Mouse (Mus musculus) mesoderm, embryonic 11.5 days (tissue): Measurements from ENCODE around the gene Pdk2.
"Not testable (repeated sequence)": the region's sequence is repeated elsewhere in the genome, so short reads cannot be mapped to it uniquely, and the experiment has no call there.

Source experiments
- DNase-seq: peaks from one replicate; pipeline ENCODE4 v3.0.0-alpha.2; 2012; ENCODE audit warnings: low read depth, low spot score

The Pdk2 gene

GRCm38 (mm10) chr11:95027850-95028470 lies 13.2 kb downstream of the Pdk2 start:
- no peak for DNase-seq

DNA sequence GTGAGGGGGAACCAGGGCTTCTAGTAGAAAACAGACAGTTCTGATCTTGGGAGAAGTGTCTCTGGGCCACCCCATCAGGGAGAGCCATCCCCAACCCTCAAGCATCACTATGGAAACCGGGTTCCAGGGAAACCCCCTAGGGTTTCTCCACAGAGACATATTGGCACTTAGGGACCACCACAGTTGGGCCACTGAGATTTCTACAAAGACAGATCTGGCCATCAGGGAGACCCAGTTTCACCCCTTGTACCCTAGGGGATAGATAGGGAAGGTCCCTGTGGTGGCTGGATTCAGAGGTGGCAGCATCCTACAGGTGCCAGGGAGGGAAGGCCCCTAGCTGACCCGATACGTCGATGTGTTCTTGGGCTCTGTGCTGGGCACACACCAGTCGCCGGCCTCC lies 14.3 kb downstream of the Pdk2 start:
- DNase-seq = no peak

DNA sequence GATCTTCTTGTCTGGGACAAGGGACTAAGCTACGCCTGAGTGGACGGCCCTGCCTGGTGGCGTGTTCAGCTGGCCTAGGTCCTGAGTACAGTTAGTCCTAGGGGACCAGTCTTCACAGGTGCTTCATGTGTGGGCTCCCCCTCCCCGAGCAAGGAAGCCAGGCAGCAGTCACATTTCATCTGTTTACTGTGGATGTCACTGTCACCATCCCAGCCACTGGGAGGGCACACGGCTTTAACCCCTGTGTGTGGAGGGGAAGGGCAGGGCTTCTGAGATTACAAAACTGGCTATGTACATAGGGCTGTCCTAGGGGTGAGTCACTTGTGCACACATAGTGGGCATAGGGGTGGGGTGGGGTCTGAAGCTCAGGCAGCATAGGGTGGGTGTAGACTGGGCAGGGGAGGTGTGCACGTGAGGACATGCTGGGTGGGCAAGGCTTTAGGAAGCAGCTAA lies 15.0 kb downstream of the Pdk2 start:
- no peak for DNase-seq

GRCm38 (mm10) chr11:95025227-95026012 lies 15.7 kb downstream of the Pdk2 start:
- DNase-seq = no peak

GRCm38 (mm10) chr11:95024439-95025184 lies 16.5 kb downstream of the Pdk2 start:
- no peak for DNase-seq

DNA sequence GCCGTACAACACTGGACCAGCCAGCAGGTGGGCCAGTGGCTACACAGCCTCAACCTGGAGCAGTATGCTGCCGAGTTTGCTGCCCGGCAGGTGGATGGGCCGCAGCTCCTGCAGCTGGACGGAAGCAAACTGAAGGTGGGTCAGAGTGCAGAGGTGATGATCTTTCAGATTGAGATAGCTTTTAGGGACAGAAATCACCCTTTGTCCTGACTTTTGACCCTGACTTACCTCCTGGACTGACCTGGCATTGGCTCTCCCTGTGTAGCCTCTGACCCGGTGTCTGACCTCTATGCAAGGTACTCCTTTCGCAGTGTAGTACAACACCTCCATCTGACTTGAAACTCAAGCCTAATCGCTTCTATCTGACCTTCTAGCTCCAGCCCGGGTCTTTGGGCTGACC lies 17.7 kb downstream of the Pdk2 start:
- DNase-seq = no peak

DNA sequence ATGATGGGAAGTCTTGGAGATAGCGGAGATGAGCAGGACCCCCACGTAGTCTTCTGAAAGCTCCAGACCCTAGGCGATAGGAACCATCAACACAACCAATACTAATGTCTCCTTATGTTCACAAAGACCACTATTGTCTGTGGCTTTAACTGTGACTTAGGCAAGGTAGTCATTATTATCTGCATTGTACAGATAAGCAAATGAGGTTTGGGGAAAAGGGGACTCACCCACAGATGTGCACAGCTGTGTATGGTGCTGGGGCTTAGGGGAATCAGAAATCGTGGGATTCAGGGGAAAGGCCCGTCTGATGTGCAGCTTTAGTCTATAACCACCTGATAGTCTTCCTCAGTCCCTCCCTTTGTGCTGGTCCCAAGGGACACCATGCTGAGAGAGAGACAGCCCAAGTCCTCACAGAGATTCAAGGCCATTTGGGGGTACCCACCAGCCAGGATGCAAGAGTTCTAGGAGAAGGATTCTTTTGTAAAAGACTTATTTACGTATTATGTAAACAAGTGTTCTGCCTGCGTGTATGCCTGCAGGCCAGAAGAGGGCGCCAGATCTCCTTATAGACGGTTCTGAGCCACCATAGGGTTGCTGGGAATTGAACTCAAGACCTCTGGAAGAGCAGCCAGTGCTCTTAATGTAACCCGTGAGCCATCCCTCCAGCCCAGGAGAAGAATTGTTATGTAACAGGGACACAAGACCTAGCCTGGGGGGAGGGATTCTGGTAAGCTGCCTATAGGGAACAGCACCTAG lies 18.7 kb downstream of the Pdk2 start:
- no peak for DNase-seq

DNA sequence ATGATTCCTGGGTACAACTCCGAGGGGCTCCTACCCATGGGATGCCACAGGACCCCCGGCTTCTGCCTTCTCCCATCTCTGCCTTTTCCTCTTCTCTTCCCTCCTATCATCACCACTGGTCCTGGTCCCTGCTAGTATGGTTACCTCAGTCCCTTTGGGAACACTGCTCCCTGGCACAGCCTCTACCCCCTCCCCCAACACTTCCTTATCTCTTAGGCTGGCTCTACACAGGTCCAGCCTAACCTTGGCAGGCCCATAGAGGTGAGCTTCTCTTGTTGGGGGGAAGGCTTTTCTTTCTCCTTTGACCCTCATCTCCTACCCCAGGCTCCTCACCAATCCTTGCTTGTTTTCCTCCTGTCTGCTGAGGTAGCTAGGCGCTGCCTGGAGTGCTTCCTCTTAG lies 25.7 kb downstream of the Pdk2 start:
- no peak for DNase-seq

DNA sequence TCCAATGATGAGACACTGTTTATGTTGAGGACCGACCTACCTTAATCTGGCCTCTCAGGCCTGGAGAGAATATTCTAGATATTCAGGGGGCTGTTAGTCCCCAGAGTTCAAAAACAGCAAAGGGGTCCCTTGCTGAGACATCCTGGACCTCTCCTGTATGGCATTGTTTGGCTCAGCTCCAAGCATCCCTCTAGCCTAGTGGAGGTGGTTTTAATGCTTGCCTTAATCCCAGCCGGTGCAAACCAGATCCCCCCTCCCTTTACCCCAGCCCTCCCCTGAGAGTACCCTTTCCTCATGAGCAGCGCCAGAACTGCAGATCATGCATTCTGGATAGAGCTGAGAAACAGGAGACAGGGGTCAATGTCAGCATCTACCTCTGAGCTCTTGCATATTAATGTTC lies 28.7 kb downstream of the Pdk2 start:
- no peak for DNase-seq

GRCm38 (mm10) chr11:95012075-95012474 lies 29.1 kb downstream of the Pdk2 start:
- DNase-seq = no peak

DNA sequence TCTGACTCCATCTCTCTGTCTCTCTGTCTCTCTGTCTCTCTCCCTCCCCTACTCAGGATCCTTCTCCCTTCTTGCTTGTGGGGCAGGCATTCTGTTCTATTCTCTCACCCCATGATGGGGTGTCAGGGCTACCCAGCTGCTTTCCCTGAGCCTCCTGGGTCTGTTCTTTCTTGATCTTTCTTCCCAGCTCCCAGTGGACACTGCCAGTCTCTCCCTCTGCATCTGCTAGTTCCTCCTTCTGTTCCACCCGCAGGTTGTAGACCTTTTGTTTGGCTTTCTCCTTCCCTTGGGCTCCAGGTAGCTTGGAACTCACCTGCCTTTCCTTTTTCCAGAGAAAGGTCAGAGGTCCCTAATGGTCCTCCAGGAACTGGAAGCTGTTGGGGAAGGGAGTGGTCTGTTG lies 29.7 kb downstream of the Pdk2 start:
- no peak for DNase-seq

- not testable (repeated sequence) for DNase-seq
Observed at GRCm38 (mm10) chr11:95010841-95011403, 30.2 kb downstream of the Pdk2 start.

DNA sequence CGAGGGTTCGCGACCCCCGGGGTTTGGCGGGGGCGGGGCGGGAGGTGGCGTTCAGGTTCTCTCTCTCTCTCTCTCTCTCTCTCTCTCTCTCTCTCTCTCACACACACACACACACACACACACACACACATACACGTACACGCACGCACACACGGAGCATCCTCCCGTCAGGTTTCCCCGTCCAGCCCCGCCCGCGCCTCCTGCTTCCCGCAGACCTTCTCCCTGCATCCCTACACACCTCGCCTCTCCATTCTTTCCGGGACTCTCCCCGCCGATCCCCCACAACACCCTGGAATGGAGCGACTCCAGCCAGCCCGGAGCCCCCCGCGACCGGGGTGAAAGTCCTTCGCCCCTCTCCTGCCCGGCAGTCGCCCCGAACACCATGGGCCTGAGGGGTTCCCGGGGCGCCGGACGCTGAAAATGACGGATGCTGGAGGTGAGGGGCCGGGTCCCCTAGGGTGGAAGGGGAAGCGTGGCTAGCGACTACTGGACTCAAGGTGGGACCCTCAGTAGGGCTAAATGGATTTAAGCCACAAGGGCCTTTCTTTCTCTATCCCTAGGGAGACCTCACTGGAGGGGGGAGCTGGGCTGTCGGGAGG lies 30.9 kb downstream of the Pdk2 start:
- DNase-seq = no peak

DNA sequence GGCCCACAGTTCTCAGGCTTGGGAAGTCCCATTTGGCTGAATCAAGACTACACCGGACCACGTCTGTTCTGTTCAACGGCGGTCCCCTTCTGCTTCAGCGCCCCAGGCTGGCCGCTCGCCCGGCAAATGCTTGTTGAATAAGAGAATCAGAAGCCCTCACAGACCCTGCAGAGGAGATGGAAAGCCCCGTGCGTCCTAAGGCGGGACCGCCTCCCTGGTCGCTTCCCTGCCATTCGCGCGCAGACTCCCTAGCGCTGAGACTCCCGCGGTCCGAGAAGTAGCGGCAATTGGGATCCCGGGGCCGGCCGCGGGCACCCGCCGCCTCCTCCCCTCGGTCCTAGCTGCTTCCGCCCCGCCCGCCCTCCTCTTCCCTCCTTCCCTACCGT lies 31.5 kb downstream of the Pdk2 start, which contains the start of gene Samd14:
Gene Samd14, plus strand, starts transcription at position 251 of the 386 bp plus-strand sequence.
- peak; percentile 84 for DNase-seq

DNA sequence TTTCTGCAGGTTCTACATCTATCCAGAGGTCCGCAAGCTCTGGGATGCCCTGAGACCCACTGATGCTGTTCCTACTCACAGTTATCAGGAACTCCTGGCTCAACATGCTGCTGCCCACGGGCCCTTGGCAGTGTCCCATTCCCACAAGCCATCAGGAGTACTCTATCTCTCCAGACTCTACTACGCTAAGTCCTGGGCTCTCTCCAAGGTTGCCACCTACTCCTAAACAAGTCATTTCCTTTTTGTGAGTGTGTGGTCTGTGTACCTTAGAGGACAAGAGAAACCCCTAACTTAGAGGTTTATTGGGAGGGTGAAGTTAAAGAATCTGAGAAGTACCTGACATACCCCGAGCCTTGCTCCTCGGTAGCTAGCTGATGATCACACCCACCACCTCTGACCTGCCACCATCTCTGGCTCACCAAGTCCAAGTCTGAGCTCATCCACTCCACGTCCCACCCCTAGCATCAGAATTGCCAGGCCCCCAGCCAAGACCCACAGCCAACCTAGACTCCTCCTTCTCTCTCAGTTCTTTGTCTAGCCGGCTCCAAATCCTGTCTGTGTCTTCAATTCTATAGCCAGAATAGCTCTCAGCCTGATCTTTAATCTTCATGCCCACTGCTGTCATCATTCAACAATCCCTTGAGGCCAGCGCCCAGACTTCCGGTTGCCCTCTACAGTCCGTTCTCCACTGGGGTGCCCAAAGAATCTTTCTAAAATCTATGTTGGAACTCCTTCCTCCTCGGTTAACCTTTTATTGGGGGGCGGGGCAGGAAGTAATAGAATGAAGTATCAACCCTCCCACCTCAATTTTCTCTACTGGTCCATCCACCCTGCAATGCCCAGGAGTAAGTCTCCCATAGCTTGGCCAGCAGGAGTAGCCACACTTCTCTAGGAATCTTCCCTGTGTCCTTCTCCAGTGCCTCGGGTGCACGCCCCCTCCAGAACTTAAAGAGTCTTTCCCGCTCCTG lies 32.2 kb downstream of the Pdk2 start:
- no peak for DNase-seq

GRCm38 (mm10) chr11:95007418-95007817 lies 33.7 kb downstream of the Pdk2 start:
- DNase-seq = no peak

DNA sequence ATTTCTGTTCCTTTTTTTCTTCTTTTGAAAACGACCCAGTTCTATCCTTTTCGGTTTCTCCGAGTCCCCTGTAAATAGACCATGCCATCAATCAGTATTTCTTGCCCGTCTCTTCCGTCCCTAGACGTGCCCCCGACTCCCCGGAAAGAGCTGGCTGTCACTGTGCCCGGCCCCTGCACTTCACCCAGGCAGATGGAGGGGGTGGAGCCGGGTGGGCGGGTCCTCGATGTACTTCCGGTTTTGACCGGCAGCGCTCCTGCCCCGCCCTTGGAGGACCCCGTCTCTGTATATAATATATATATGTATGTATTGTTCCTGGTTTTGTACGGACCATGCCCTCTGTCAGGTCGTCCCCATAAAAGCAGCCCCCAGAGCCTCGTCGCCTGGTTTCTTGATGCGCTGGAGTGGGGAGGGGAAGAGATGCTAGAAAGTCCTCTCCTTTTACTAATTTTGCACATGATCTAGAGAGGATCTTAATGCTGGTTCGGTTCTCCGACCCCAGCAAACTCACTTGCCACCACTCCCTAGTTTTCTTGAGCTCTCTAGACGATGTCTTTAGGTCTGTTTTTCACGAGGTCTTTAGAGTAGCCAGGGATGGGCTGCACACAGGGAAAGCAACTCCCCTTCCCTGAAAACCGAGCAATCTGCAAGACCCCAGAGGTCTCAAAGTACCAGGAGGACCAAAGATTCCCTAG lies 34.5 kb downstream of the Pdk2 start:
- DNase-seq = peak; percentile 79

GRCm38 (mm10) chr11:95006038-95006437 lies 35.1 kb downstream of the Pdk2 start:
- DNase-seq = no peak

- DNase-seq = no peak
Observed at GRCm38 (mm10) chr11:95004937-95005198, 36.3 kb downstream of the Pdk2 start.
